Mouse (Mus musculus) adrenal gland (tissue): Measurements from ENCODE around the gene Mcts1.

Source experiments
- intact Hi-C: fragments of 180-260 bp; cut with DNase I; formaldehyde crosslinking; loops from one replicate; pipeline ENCODE4 v1.15.1; 2025
- long read RNA-seq, 2 experiments: library from polyadenylated mRNA; unstranded; transcript quantifications; one replicate each; pipeline ENCODE4 v2.0.0; 2020; ENCODE audit warnings: borderline replicate concordance in 1 of 2; ENCODE audit not compliant: insufficient replicate concordance in 1 of 2

The Mcts1 gene
- long read RNA-seq, experiment 1, transcript Mcts1-201 (6 exons, 783 nt): major isoform, 30 of 35 reads
- long read RNA-seq, experiment 1, partial matches to known transcripts: 2 of 35 reads
- long read RNA-seq, experiment 1, other reads (novel, unspliced or antisense): 3 of 35 reads
- long read RNA-seq, experiment 2, transcript Mcts1-201 (6 exons, 783 nt): major isoform, 28 of 41 reads
- long read RNA-seq, experiment 2, partial matches to known transcripts: 7 of 41 reads
- long read RNA-seq, experiment 2, other reads (novel, unspliced or antisense): 6 of 41 reads

GRCm38 (mm10) chrX:38600177-38600994 is at the start of gene Mcts1:
Gene Mcts1 (plus strand): TSS chrX:38600578.
- intact Hi-C loops: loop anchor here (5.0 kb wide), 1 partner anchor 38 kb away; no protein-coding TSS in a partner anchor

DNA sequence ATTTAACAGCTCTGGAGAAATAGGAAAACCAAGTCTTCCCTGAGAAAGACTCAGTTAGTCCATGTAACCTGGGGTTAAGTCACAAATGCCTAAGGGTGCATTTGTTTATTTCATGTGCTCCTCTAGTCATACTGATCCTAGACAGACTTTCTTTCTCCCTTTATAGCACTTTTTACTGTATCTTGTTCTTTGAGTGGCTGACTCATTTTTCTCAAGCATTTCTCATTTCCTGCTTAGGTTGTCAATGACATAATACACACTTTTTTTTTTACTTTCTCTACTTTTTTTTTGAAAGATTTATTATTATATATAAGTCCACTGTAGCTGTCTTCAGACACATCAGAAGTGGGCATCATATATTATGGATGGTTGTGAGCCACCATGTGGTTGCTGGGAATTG is 47.1 kb upstream of the Mcts1 start:
- intact Hi-C loops: no loop called here

DNA sequence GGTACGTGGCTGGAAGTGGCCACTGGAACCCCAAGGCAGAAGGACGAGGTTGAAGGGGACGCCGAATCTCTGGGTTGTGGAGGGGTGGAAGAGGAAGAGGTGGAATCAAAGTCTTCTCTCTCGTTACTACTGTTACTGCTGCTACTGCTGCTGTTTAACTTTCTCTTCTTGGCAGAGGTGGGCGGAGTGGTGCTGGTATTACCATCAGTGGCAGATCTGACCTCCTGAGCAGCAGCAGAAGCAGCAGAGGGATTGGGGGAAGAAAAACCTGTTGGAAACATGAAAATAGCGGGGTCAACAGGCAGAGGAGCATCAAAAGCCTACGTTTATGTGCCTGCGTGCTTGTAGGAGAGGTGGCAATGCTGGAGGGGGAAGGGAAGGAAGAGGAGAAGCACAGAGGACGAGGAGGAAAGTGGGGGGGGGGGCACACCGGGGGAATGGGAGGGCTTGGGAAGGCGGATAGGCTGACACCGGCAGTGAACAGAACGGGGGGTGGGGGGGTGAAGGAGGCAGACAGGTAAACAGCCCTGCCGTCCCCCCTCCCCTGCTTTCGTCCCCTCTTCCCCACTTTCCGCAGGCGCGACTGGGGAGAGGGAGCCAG is 36.3 kb upstream of the Mcts1 start:
- intact Hi-C loops: loop anchor here (5.0 to 10.0 kb wide), 2 partner anchors 38 to 71 kb away; partner anchors contain the start of genes C1galt1c1 and Mcts1

DNA sequence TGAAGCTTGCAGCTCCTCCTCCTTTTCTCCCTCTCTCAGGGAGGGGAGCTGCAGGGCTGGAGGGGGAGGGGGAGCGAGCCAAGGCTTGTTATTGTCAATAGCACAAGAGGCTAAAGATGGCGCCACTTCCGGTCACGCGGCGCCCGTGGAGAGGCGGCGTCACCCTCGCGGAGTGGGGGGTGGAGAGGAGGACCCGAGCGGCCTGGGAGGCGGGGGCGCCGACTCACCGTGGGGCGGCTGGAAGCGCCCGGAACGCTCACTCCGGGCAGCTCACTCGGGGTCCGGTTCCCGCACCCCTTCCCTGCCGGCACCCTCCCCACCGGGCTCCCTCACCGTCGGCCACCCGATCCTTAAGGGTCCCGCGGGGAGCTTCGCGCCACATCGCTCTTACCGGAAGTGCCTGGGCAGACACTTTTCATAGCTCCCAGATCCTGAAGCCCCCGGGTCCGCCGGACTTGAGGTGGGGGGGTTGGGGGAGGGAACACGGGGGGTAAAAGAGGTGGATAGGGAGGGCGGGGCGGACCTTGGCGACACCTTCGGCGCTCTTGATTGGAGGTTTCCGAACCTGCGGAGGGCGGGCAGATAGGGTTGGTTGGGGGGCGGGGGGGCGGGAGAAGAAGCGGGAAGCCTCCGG is 35.7 kb upstream of the Mcts1 start:
- intact Hi-C loops: loop anchor here (5.0 to 10.0 kb wide), 2 partner anchors 38 to 70 kb away; partner anchors contain the start of genes C1galt1c1 and Mcts1

DNA sequence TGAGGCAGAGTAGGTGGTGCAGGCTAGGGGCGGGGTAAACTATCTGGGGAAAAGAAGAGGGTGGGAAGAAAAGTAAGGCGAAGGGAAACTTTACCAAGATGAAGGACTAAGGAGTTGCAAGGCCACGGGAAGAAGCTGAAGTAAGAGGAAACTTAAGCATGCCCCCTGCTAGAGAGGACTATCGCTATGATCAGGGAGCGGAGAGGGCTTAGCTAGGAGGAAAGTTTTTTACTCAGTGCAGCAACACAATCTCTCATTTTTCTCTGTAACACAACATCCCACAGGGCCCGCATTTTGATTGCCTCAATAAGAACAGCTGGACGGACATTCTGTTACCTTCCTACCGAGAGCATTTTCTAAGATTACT is 35.2 kb upstream of the Mcts1 start:
- intact Hi-C loops: loop anchor here (10.0 kb wide), 1 partner anchor 70 kb away; the partner anchor contains the start of gene C1galt1c1

- intact Hi-C loops: loop anchor here (10.0 kb wide), 1 partner anchor 68 kb away; the partner anchor contains the start of gene C1galt1c1
Measured at GRCm38 (mm10) chrX:38566521-38567205, 33.7 kb upstream of the Mcts1 start.

DNA sequence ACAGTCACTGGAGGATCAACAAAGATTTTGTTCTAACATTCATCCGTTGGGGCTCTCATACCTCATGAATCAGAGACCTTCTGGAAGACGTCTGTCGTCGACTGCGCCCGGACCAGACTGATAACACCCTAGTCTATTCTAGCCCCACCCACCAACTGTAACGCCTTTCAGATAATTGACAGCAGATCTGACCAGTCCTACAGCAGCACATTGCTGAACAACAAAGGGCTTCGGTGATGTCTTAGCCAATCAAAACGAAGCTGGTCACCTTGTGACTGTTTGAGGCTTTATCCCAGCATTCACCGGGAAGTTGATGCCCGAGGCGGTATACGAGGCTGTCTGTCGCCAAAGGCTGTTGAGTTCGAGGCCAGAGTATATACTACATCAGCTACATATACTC is 24.3 kb upstream of the Mcts1 start, which contains the start of gene Cul4b:
Gene Cul4b, minus strand, starts transcription at position 119 of the 400 bp plus-strand sequence.
- intact Hi-C loops: no loop called here

GRCm38 (mm10) chrX:38581140-38581539 is 19.2 kb upstream of the Mcts1 start:
- intact Hi-C loops: no loop called here

DNA sequence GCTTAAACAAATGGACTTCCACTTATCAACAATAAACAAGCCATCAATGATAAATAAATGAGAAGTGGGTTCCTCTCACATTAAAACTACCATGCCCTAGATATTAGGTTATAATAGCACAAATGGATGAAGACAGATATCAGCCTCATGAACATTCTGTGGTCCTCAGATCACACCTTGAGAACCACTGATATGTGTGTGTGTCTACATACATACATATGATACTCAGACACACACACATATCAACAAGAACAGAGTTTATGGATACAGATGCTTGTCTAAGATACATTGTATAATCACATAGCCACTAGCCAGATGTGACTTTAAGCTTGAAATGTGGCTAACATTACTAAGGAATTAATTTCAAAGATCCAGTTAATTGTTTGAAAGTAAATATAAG is 17.1 kb upstream of the Mcts1 start:
- intact Hi-C loops: no loop called here

- intact Hi-C loops: no loop called here
Measured at GRCm38 (mm10) chrX:38589827-38590226, 10.6 kb upstream of the Mcts1 start.

GRCm38 (mm10) chrX:38591749-38592148 is 8.6 kb upstream of the Mcts1 start:
- intact Hi-C loops: no loop called here

- intact Hi-C loops: no loop called here
Measured at GRCm38 (mm10) chrX:38593180-38593889, 7.0 kb upstream of the Mcts1 start.

- intact Hi-C loops: loop anchor here (5.0 kb wide), 1 partner anchor 39 kb away; no protein-coding TSS in a partner anchor
Measured at GRCm38 (mm10) chrX:38600995-38601369, 604 bp downstream of the Mcts1 start.

DNA sequence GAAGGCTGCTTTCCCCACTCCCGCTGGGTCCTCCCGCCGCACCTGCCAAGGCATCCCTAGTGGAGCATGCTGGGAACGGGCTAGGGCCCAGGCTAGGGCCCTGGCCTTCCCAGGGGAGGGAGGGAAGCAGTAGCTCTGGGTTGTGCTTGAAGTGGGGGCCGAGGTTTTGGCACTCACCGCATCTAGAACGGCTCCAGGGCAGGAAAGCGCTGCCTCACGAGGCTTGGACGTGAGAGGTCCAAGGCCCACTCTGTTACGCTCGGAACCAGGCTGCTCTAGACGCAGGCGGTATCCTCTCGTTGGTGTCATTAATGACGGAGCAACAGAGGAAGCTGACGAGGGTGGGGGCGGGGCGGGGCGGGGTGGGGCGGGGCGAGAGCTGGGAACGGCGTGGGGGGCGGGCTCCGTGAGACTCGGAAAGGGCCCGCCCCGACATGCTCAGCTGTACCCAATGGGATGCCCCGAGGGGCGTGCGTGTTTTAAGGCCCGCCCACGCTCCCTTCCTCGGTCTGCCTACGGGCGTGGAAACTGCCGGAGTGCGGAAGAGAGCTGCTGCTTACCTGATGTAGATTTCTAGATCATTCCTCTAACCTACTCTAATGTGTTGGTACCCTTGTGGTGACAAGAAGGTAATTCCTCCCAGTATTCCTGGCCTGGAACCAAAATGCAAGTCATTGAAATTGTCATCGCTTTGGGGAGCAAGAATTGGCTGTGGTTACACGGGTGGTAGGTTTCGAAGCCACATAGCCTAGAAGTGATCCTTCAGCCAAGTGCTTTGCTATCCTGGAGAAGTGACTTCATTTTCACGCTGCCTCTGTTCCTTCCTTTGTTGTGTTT is 34.6 kb downstream of the Mcts1 start, which contains the start of gene C1galt1c1:
Gene C1galt1c1, minus strand, starts transcription at position 287 of the 837 bp plus-strand sequence.
- intact Hi-C loops: loop anchor here (10.0 kb wide), 1 partner anchor 70 kb away; no protein-coding TSS in a partner anchor

- intact Hi-C loops: loop anchor here (10.0 kb wide), 1 partner anchor 71 kb away; no protein-coding TSS in a partner anchor
Measured at GRCm38 (mm10) chrX:38635638-38635931, 35.2 kb downstream of the Mcts1 start.

DNA sequence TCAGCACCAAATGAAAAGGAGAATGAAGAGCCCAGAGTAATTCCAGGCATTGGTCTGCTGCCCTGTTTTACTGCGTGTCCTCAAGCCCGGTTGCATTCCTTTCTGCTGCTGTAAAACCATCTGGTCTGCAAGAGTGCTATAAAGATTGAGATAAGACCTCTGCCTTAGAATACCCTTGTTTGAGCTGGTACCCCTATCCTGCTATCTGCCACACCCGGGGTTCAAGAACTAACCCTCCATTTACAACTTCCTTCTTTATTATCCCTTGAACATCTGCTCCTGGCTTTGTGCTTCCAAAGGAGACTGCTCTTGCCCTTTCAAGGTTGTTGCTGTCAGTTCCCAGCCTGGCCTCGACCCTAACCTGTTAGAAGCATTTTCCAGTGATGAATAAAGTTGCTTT is 41.1 kb downstream of the Mcts1 start:
- intact Hi-C loops: no loop called here

GRCm38 (mm10) chrX:38642183-38642582 is 41.8 kb downstream of the Mcts1 start:
- intact Hi-C loops: no loop called here

DNA sequence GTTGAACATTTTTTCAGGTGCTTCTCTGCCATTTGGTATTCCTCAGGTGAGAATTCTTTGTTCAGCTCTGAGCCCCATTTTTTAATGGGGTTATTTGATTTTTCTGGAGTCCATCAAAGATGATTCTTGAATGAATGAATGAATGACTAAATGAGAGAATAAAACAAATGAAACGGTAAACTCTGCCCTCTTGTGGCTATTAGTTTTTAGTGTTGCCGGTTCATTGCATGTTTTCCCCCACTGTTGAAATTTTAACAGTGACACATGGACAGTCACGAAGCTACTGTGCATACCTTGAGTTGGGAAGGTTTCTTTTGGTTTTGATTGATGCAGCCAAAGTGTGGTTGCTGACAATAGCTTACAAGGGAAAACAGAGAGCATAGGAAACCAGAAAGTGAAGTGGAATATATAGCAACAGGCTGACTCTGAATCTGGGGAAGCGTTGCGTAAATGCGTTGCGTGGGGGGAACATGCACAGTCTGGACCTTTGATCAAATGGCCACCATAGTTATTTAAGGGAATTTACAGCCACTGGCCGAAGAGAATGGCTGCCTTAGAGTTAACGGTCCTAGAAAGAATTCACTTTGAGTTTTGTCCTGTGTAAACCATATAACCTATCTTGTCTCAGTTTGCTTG is 50.1 kb downstream of the Mcts1 start:
- intact Hi-C loops: loop anchor here (5.0 to 10.0 kb wide), 2 partner anchors 124 to 138 kb away; partner anchors contain the start of gene 6030498E09Rik
